Mouse (Mus musculus) left cerebral cortex, adult 11 months (tissue): ENCODE data around the gene Prl7a1.

ENCODE experiments used
- DNase-seq: peaks from one replicate; pipeline ENCODE4 v3.0.0; 2022; ENCODE audit warnings: low spot score

The Prl7a1 gene

GRCm38 (mm10) chr13:27642393-27642792 lies at the start of gene Prl7a1:
Gene Prl7a1 (minus strand): TSS chr13:27642493.
- no peak for DNase-seq

GRCm38 (mm10) chr13:27667936-27668335 lies 25.6 kb upstream of the Prl7a1 start, which contains the start of gene Prl7a2:
Gene Prl7a2 (minus strand): TSS chr13:27668036.
- DNase-seq = no peak

GRCm38 (mm10) chr13:27660747-27661146 lies 18.5 kb upstream of the Prl7a1 start:
- DNase-seq = no peak

DNA sequence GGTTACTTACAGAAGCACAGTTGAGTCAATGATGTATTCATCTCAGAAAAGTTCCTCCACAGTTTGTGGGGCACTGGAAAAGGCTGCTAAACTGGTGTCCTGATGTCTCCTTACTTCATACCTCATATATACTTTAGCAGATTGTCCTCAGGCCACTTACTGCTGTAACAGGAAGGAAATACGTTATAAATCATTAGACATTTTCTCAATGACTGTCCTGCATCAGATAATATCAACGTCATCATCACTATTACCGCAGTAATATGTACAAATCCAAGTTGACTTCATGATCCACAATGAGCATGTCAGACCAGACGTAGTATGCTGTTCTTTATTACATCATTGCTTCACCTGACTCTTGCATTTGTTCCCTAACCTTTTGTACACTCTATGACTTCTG lies 31.8 kb downstream of the Prl7a1 start, which contains the start of gene Prl7b1:
TSS of gene Prl7b1 (minus strand) at position 101 of the 400 bp plus-strand sequence.
- DNase-seq = no peak
